Mouse (Mus musculus) heart, adult 2 months (tissue): ENCODE results near the gene Golga4. TPM values are rescaled to one million over a fixed set of nuclear protein-coding genes. Genes with fewer than 3 reads are reported as not detected.

Source experiments
- DNase-seq, 2 experiments: peaks; one replicate each; pipeline ENCODE4 v3.0.0; 2021
- H3K27ac ChIP-seq: fragments of 200-600 bp; 2 replicates; pipeline ENCODE4 v1.8.1; 2022
- H3K27me3 ChIP-seq: fragments of 200-500 bp; 2 replicates; pipeline ENCODE4 v1.6.1; 2012; ENCODE audit warnings: mild to moderate bottlenecking, low read length, inconsistent platforms, mixed read lengths; ENCODE audit not compliant: control insufficient read depth, insufficient read depth
- H3K36me3 ChIP-seq: fragments of 200-500 bp; 2 replicates; pipeline ENCODE4 v1.6.1; 2012; ENCODE audit warnings: low read length, inconsistent platforms; ENCODE audit not compliant: control insufficient read depth, insufficient read depth
- H3K4me1 ChIP-seq: fragments of 200-500 bp; 2 replicates; pipeline ENCODE4 v1.6.1; 2011; ENCODE audit warnings: low read length; ENCODE audit not compliant: control insufficient read depth, insufficient read depth
- H3K4me3 ChIP-seq: fragments of 200-600 bp; 2 replicates; pipeline ENCODE4 v1.8.1; 2022
- H3K79me2 ChIP-seq: fragments of 200-500 bp; replicated peaks from 2 replicates; pipeline ENCODE4 v1.6.1; 2012; ENCODE audit warnings: mild to moderate bottlenecking, inconsistent platforms, low read length, moderate library complexity, mixed read lengths; ENCODE audit not compliant: control insufficient read depth, insufficient read depth
- H3K9ac ChIP-seq: fragments of 200-500 bp; 2 replicates; pipeline ENCODE4 v1.6.1; 2012; ENCODE audit warnings: low read depth, mild to moderate bottlenecking, control low read depth, inconsistent platforms, low read length, mixed read lengths
- CTCF ChIP-seq: fragments of 200-600 bp; IDR thresholded peaks from 2 replicates; pipeline ENCODE4 v1.8.1; 2022; ENCODE audit warnings: antibody characterized with exemption, mild to moderate bottlenecking, moderate library complexity
- EP300 ChIP-seq: fragments of 200-500 bp; IDR thresholded peaks from 2 replicates; pipeline ENCODE4 v1.6.1; 2011; ENCODE audit warnings: low read depth, low read length, control low read depth; ENCODE audit not compliant: insufficient read depth
- POLR2A ChIP-seq: fragments of 200-500 bp; IDR thresholded peaks from 2 replicates; pipeline ENCODE4 v1.6.1; 2011; ENCODE audit warnings: mild to moderate bottlenecking, low read depth, low read length, control low read depth; ENCODE audit not compliant: insufficient read depth
- WGBS: fragments of 180-500 bp; shearing (Covaris S2); methylation state at CpG from one replicate; pipeline ENCODE4 v1.1.7; 2018; 5-methylcytosine and 5-hydroxymethylcytosine counted together
- intact Hi-C: fragments of 180-260 bp; cut with DNase I; formaldehyde crosslinking; loops from one replicate; pipeline ENCODE4 v1.15.1; 2025
- polyA plus RNA-seq: library from polyadenylated mRNA; depleted of rRNA; stranded (reverse); fragments of >200 nt; gene quantifications from 2 replicates; pipeline ENCODE4 v1.2.3, GENCODE M21; 2012
- total RNA-seq, 2 experiments: library from RNA; stranded (reverse); gene quantifications; 2 replicates each; pipeline ENCODE4 v1.2.3; 2021

Gene Golga4
- total and polyA plus RNA-seq, 3 experiments = 34.4 to 420 (median 350) TPM

GRCm38 (mm10) chr9:118582757-118583156, 76.7 kb downstream of the Golga4 start:
- Histone ChIP-seq H3K4me1 (peaks cover 3% of the 10 kb centered on the region), H3K27me3 (no peaks in the 10 kb centered on the region), H3K4me3 (no peak overlapping the region), H3K9ac (no peak overlapping the region), H3K79me2 (no peaks in the 10 kb centered on the region), H3K27ac (no peak overlapping the region), H3K36me3 (peaks cover 2% of the 10 kb centered on the region; the same call in 1 of the 2 replicates)
- intact Hi-C loops = loop anchor here (10.0 kb wide), 1 partner anchor 482 kb away; no protein-coding TSS in a partner anchor
- WGBS = 40% methylated on average over 6 of the region's 6 CpGs
- no peak for DNase-seq
- TF ChIP-seq EP300 (no peak), CTCF (no peak), POLR2A (no peak)

GRCm38 (mm10) chr9:118584838-118585237, 78.8 kb downstream of the Golga4 start:
- Histone ChIP-seq H3K27me3 (no peaks in the 10 kb centered on the region), H3K4me1 (peaks cover 7% of the 10 kb centered on the region), H3K4me3 (no peak overlapping the region), H3K9ac (no peak overlapping the region), H3K27ac (no peak overlapping the region), H3K36me3 (peaks cover 1% of the 10 kb centered on the region; the same call in 1 of the 2 replicates), H3K79me2 (no peaks in the 10 kb centered on the region)
- WGBS = 55% methylated on average over 1 of the region's 1 CpGs
- DNase-seq = no peak
- intact Hi-C loops = loop anchor here (5.0 to 10.0 kb wide), 2 partner anchors 287 to 480 kb away; no protein-coding TSS in a partner anchor
- TF ChIP-seq CTCF (no peak), EP300 (no peak), POLR2A (no peak)

- Histone ChIP-seq H3K4me3 (no peak overlapping the region), H3K9ac (no peak overlapping the region), H3K36me3 (no peaks in the 10 kb centered on the region), H3K27me3 (no peaks in the 10 kb centered on the region), H3K27ac (no peak overlapping the region), H3K4me1 (peaks cover 11% of the 10 kb centered on the region), H3K79me2 (no peaks in the 10 kb centered on the region)
- no peak for DNase-seq
- intact Hi-C loops = loop anchor here (5.0 to 10.0 kb wide), 2 partner anchors 286 to 479 kb away; no protein-coding TSS in a partner anchor
- TF ChIP-seq EP300 = no peak
- TF ChIP-seq POLR2A = no peak
- TF ChIP-seq CTCF = no peak
- WGBS = 67% methylated on average over 6 of the region's 6 CpGs
Observed at GRCm38 (mm10) chr9:118585998-118586397, 79.9 kb downstream of the Golga4 start.

GRCm38 (mm10) chr9:118587115-118587514, 81.0 kb downstream of the Golga4 start:
- no peaks in the 10 kb centered on the region for H3K27me3 ChIP-seq
- H3K36me3 ChIP-seq = no peaks in the 10 kb centered on the region
- peaks cover 11% of the 10 kb centered on the region for H3K4me1 ChIP-seq
- intact Hi-C loops = loop anchor here (5.0 to 10.0 kb wide), 2 partner anchors 285 to 478 kb away; no protein-coding TSS in a partner anchor
- no peak for TF ChIP-seq POLR2A
- TF ChIP-seq EP300 = no peak
- no peak for TF ChIP-seq CTCF
- H3K79me2 ChIP-seq = no peaks in the 10 kb centered on the region
- no peak overlapping the region for H3K4me3 ChIP-seq
- no peak overlapping the region for H3K27ac ChIP-seq
- no peak for DNase-seq
- no peak overlapping the region for H3K9ac ChIP-seq
- WGBS = 58% methylated on average over 4 of the region's 4 CpGs

GRCm38 (mm10) chr9:118589249-118589648, 83.2 kb downstream of the Golga4 start:
- Histone ChIP-seq H3K36me3 (no peaks in the 10 kb centered on the region), H3K79me2 (no peaks in the 10 kb centered on the region), H3K4me3 (no peak overlapping the region), H3K9ac (no peak overlapping the region), H3K27me3 (no peaks in the 10 kb centered on the region), H3K4me1 (peaks cover 9% of the 10 kb centered on the region), H3K27ac (no peak overlapping the region)
- TF ChIP-seq CTCF = peak; percentile 79
- no peak for TF ChIP-seq POLR2A
- DNase-seq = no peak
- intact Hi-C loops = loop anchor here (1.0 to 10.0 kb wide), 3 partner anchors 283 to 476 kb away; no protein-coding TSS in a partner anchor
- 11% methylated on average over 3 of the region's 3 CpGs for WGBS

GRCm38 (mm10) chr9:118590230-118590629, 84.2 kb downstream of the Golga4 start:
- H3K27me3 ChIP-seq = no peaks in the 10 kb centered on the region
- TF ChIP-seq CTCF (no peak), EP300 (0 out of 2 replicates have a peak, but pooled peaks have one; percentile 46)
- peak overlapping the region; percentile 28; the same call in 1 of the 2 replicates for H3K27ac ChIP-seq
- intact Hi-C loops = no loop called here
- DNase-seq = peak in 1 of 2 experiments; percentile 52
- H3K9ac ChIP-seq = no peak overlapping the region
- WGBS = 13% methylated on average over 7 of the region's 7 CpGs
- no peaks in the 10 kb centered on the region for H3K79me2 ChIP-seq
- H3K4me3 ChIP-seq = no peak overlapping the region
- H3K36me3 ChIP-seq = no peaks in the 10 kb centered on the region
- peaks cover 9% of the 10 kb centered on the region for H3K4me1 ChIP-seq
